Mouse (Mus musculus): ENCODE data around the gene Mtus2.

The Mtus2 gene

DNA sequence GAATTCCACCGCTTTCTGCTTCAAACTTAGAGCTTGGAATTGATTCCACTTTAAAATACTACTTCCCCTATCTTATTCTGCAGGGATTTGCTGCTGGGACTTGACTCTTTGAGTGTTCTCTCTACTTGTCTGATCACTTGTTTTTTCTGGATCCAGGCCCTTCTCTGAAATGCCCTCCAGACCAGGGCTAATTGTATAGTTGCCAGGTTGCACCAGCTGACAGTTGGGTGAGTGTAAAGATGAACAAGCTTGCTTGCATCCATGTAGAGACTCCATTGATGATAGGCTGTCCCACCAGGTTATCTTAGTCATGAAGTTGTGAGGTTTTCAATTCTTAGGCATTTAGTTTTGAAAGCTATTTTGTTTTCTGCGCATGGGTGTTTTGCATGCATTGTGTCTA is 92.2 kb downstream of the Mtus2 start:
- no peak for DNase-seq

DNA sequence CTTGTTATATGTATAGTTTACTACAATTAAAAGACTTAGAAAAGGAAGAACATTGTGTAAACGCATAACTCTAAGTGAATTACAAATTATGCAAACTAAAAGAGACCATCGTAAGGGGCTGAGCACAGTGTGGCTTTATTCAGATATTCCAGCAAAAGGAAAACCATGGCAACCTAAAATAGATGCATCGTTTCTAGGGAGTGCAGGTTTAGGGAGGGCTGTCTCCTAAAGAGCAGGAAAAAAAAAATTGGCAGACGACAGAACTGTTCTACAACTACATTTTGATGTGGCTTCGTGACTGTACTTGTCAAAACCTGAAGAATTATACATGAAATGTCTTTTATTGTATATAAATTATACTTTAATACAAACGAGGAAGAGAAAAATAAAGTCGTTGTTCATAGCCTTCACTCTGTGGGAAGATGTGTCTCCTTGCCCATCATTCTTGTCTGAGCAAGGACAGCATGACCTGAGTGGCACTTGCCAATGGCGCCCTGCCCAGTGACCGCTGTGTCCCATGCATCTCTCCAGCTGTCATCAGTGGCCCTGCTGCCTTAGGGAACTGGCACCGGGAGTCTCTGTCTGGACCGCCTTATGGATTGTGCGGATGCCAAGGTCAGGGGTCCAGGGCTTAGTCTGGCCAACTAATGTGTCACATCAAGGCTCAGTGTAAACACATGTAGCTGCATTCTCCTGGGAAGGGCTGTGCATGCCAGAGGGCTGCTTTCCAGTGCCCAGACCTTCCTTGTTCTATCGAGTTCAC is 95.9 kb downstream of the Mtus2 start:
- DNase-seq: no peak

DNA sequence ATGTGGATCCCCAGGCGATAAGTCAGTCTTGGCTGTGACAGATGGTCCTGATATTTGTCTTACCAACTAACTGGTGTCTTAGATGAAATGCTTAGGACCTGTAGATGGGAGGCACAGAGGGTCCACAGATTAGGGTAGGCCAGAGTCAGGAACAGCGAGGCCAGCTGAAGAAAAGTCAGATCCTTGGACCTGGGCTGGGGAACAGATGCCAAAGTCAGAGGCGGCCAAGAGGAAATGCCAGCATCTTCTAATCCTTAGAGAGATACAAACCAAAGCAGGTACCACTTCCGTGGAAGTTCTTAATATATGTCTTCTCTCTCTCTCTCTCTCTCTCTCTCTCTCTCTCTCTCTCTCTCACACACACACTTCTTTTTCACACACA is 96.5 kb downstream of the Mtus2 start:
- no peak for DNase-seq

DNA sequence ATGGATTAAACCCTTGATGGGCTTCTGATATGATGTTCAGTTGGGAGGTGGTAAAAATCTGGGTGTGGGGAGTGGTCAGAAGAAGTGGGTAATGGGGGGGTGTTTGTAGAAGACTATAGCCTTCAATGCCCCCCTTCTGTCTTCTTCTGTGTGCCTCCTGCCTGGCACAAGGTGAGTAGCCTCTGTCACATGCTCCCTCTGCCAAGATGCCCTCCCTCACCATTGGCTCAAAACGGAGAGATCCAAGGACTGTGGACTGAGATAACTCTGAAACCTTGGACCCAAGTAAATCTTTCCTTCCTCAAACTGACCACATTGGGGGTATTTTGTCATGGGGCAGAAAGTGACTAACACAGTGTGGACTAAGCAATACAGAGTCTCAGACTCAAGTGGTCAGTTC is 99.7 kb downstream of the Mtus2 start:
- DNase-seq: no peak

DNA sequence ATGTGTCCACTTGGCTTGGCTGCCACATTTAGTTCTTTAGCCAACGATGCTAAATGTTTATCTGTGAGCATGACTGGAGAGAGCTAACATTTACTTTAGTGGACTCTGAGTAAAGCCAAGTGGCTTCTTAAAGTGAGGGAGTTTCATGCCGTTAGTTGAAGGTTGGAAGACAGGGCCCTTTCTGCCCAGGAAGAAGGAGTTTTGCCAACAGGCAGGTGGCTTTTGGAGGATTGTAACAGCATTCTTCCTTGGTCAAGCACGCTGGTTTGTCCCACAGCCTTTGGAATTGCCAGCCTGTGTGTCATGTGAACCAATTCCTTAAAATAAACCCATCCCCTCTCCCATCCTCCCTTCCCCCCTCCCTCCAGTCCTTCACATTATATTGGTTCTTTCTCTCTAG is 100.3 kb downstream of the Mtus2 start:
- no peak for DNase-seq

DNA sequence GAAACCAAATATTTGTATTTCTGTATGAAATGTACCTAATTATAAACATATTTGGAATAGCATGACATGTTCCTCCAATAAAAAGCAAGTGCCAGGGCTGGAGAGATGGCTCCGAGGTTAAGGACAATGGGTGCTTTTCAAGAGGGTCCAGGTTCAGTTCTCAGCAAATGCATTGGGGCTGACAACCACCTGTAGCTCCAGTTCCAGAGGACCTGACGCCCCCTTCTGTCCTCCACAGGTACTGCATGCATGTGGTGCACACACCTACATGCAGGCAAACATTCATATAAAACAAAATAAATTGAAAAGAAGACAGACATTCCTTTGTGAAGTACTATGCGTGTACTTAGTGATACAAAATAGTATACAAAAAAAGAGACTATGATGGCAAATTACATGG is 102.2 kb downstream of the Mtus2 start:
- DNase-seq: no peak

DNA sequence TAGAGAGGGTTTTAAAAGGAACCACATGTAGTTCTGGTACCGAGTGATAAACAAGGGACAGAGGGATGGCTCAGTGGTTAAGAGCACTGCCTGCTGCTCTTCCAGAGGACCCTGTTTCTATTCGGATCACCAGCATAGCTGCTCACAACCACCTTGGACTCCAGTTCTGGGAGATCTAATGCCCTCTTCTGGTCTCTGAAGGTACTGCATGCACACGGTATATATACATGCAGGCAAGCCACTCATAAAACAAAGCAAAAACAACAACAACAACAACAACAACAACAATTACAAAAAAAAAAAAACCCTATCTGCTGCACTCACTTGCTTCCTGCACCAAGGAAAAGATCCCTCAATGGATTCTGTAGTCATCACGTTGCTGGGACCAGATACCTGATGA is 104.7 kb downstream of the Mtus2 start:
- DNase-seq: no peak

DNA sequence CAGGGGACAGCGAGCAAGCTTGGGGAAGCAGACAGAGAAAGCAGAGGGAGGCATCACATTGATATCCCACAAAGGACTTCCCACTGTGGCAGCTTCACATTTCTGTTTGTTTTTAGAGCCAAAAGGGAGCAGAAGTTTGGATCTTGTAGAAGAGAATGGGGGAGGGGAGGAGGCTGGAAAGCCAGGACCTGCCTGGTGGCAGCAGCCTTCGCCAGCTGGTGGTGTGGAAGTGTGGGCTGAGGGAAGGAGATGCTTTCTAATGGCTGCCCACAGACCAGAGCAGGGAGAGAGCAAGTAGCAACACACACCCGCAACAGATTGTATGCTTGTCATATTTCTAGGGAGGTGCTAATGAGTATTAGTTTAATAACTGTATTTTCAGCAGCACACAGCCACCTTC is 106.6 kb downstream of the Mtus2 start:
- DNase-seq: no peak

DNA sequence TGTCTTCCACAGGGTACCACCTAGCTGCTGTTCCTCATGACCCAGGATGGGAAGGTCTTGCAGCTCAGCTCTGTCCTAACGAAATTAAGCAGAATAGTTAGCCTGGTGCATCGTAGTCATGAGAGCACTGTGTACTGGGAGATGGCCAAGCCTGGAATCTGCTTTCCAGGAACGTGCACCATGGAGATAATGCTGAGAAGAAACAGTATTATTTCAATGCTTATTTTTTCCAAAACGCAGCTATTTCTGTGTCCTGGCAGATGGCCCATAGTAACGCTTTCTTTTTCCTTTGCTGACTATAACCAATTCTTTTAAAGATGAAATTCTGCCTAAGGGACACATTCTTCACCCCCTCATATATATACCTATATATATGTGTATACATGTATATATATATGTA is 108.1 kb downstream of the Mtus2 start:
- no peak for DNase-seq

DNA sequence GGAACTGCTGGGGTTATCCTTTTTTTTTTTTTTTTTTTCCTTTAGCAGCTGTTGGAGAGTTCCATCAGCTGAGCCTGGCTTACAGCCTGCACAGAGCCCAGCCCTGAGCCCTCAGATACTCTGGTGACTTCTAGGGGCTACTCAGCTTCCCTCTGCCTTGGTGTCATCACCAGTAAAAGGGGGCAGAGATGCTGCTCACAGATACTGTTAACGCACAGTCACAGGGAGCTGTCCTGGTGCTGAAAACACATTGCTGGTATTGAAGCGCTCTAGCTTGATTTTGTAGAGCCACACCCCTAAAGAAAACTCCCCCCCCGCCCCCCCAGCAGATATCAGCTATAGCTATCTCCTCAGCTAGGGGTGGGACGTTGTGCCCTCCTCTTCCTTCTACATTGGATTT is 112.8 kb downstream of the Mtus2 start:
- DNase-seq: no peak

DNA sequence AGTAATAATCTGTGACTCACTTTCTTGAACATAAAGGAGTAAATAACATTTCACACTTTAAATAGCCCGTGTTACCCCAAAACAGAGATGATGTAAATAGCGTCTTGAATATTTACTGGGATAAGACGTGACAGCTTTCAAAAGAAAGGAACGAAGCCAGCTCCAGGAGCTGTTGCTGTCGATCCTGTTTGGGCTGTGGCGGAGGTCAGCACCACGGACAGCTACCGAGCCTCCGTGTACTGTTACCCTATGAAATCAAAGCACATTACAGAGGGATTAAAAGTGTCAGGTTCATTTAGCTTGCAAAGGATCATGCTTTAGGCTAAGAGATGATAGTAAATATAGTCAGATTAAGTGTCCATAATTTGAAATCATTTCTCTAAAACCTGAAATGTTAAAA is 114.7 kb downstream of the Mtus2 start:
- no peak for DNase-seq

DNA sequence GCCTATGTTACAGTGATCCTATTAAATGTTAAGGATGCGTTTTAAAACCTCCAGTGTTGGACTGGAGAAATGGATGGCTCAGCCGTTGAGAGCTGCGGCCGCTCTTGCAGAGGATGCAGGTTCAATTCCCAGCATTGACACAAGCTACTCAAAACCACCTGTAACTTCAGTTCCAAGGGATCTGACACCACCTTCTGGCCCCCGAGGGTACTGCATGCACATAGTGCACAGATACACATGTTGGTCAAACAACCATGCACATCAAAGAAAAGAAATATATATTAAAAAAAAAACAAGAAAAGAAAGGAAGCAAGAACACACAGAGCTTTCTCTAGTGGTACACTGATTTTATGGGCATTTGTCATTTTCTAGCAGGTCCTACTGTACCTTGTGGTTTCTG is 116.3 kb downstream of the Mtus2 start:
- DNase-seq: no peak

DNA sequence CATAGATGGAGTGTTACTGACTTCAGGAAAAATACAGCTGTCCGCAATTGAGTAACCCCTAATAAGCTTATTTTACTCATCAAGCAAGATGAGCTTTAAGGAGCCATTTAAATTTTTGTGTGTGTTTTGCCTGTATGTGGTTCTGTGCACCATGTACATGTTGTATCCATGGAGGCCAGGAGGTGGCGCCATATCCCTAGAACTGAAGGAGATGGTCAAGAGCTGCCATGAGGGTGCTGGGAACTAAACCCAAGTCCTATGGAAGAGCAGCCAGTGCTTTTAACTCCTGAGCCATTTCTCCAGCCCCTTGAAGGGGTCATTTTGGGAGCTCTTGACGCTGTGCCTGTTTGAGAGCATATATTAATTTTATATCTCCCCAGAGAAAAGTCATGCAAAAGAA is 122.6 kb downstream of the Mtus2 start:
- no peak for DNase-seq

DNA sequence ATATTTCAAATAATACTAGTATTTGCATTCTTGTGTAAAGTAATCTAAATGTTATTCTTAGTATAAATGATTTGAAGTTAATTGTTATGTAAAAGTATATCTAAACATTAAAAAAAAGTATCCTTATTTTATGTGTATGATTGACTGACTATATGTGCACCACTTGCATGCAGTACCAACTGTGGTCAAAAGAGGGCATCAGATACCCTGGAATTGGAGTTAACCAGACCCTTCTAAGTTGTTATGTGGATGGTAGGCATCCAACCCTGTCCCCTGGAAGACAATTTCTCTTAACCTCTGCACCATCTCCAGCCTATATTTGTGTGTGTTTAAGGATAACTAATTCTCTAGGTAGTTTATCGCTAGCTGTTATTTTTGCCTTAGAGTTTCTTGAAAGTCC is 126.4 kb downstream of the Mtus2 start:
- no peak for DNase-seq

DNA sequence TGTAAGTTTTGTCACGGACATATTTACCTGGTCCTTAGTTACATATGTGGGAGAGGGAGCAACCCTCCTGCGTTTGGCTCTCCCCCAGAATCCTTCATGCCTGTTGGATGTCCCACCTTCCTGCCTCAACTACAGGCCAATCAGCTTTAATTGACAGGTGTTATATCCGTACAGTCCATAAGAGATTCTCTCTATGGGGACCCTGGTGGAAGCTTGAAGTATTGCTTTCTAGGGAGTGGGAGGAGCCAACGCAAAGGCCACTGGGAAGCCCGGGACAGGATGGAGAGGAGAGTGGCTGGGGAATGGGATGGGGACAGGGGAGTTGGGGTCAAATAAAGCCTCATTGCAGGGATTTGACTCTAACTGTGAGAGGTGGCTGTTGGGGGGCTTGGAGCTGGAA is 127.6 kb downstream of the Mtus2 start:
- no peak for DNase-seq

DNA sequence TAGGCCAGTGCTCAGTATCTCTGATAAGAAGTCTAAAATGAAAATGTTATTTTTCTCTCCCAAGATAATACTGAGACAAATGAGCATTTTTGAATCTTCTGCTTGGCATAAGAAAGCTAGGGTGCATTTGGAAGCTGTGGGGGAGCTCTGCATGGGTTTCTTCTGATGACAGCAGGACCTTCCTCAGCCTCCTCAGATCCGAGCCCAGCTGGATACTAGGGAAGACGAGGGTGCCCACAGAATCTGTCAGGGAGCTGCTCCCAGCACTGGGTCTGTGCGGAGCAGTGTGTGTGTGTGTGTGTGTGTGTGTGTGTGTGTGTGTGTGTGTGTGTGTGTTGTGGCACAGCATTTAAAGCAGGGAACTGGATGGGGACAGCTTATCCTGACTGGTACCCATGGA is 130.7 kb downstream of the Mtus2 start:
- DNase-seq: no peak

DNA sequence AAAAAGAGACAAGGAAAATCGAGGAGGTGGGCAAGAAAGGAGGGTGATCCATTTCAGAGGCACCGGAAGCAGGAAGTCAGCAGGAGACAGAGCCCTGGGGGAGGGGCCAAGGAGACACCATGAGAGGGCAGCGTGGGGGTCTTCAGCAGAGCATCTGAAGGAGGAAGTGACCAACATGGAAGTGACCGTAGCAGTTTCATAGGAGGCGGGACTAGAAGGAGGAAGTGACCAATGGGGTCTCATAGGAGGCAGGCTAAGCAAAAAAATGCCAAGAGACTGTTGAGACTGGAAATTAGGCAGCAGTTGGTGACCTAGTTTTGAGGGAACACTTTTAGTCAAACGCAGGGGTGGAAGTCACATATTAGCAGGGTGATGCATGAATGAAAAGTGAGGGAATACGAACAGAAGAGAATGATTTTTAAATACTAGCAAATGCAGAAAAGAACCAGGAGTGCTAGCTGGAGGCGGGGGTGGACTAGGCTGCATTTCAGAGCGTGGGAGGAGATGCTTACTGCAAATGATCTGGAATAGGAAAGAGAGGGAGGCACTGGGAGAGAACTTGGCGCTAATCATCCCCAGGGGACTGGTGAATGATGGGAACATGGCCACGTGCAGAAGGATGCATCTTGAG is 133.2 kb downstream of the Mtus2 start:
- no peak for DNase-seq

DNA sequence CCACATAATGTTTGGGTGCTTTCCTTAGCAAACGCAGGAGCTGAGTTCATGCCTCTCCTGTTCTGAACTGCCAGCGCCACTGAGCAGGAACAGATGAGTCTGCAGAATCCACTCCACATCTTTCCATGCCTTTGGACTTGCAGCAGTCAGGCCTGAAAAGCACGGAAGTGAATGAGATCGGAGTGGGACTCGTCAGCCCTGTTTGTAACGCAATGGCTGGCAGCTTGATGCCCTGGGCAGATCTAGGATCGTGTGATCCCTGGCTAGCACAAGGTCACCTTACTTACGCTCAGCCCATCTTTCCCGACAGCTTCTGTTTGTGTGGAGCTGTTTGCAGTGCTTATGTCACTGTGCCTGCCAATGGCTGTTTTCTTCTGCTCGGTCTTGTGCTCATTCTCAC is 137.5 kb downstream of the Mtus2 start:
- no peak for DNase-seq

DNA sequence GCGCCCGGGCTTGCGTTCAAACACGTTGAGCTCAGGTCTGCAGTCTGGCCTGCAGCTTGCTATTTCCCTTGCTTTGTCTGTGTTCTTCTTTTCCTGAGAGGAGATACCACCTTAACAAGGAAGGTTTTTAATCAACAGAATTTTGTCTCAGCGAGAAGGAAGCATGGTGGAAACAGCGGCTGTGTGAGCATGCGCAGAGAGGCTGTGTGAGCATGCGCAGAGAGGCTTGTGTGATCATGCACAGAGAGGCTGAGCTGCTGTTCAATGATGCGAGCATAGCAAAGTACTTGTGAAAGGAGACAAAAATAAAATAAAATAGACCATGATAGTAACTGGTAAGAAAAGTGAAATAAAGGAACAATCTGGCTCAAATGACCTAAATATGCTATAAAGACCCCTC is 142.2 kb downstream of the Mtus2 start:
- DNase-seq: no peak

DNA sequence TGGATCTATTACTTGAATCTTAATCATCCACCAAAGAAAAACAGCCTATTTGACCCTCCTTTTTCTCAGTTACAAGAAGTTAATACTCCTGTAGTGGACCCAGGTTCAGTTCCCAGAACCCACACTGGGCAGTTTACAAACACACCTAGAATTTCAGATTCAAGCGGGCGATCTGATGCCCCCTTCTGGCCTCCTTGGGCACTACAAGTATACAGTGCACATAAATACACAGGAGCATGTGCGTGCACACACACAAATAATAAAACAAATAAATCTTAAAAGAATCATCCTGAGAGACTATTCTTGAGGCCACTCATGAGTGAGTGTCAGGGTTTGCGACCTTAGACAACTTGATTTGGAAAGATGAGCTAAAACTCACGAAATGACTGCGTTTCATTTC is 150.2 kb downstream of the Mtus2 start:
- DNase-seq: no peak

DNA sequence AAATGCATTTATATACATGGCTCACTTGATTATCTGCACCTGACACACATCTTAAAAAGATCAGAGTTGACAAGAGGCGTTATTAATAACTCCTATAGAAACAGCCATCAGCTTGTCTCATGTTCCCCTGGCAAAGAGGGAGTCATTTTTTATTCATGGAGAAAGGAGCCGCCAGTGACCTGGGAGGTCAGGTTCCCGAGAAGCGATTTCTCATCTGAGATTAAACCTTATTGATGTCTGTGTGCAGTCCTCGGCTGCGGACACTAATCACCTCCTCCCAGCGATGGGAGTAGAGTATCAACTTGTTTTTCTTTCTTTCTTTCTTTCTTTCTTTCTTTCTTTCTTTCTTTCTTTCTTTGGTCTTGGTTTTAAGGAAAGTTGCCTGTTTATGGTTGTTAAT is 150.8 kb downstream of the Mtus2 start:
- no peak for DNase-seq

DNA sequence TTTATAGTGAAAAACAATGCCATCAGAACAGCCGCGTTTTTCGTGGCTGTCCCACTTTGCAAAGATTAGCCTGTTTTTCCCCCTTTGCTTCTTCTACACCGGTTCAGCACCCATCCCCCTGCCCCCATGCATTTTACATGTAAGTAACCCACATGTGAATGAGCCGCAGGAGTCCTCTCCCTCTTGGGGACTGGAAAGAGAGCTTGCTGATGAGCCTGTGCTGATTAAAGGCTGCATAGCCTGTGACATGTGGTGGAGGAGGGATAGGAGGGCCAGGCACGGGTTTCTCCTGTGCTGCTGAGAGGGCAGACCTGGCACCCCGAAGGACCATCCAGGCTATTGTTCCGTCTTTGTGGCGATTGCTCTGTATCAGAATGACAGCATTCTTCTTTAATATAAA is 151.2 kb downstream of the Mtus2 start:
- no peak for DNase-seq

DNA sequence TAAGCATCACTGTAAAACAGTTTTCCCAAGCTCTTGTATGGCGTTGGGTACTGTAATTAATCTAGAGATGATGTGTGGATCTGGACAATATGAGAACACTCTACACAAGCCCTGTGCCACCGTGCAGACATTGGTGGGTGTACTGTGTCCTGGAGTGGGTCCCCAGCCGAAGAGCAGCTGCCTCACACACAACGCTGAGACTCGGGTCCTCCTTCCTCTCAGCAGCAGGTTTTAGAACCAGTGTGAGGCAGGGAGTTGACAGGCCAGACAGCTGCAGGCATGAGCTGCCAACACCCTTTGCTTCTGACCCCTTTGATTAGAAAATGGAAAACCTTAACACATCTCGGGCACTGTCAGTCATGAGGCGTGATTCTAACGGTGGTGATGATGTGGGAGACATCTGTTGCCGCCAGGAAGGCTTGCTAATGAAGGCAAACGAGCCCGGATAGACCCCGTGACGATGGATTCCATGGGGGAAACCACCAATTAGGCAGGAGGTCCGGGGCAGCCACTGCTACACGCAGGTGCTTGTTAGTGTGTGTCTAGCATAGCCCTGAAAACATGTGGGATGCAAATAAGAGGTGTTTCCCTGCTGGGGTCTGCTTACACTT is 158.2 kb downstream of the Mtus2 start:
- DNase-seq: no peak

DNA sequence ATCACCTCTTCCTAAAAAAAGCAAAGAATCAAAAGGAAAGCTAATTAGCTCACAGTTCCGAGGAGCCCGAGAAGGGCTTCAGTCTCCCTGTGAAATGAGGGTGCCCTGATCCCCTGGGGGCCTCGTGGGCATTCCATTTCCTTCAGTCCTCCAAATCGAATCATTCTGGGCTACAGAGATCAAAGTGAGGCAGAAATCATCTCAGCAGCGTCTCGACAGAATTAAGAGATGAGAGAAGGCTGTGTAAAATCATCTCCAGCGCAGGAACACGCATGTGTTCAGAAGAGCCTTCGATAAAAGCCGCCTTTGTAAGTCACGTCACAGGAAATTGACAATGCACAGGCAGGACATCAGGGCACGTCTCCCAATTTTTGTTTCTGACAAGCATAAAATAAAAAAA is 167.2 kb downstream of the Mtus2 start:
- no peak for DNase-seq
